Mouse (Mus musculus) heart, postnatal 0 days (tissue): Measurements from ENCODE around the gene Kcnip3. TPM values are rescaled to one million over a fixed set of nuclear protein-coding genes. Genes with fewer than 3 reads are reported as not detected.

ENCODE experiments used
- ATAC-seq: fragments of 200-750 bp; cut with Nextera tagmentation; 2 replicates; pipeline ENCODE4 v1.8.0; 2017; ENCODE audit warnings: low read depth, moderate number of reproducible peaks, moderate library complexity; ENCODE audit not compliant: insufficient read depth
- DNase-seq: peaks from one replicate; pipeline ENCODE4 v3.0.0-alpha.2; 2016; ENCODE audit warnings: low spot score
- H3K27ac ChIP-seq: fragments of 300-500 bp; sonication (generic); 2 replicates; pipeline ENCODE4 v1.5.1; 2014; ENCODE audit warnings: low read depth, mild to moderate bottlenecking
- H3K27me3 ChIP-seq: fragments of 300-500 bp; sonication (generic); 2 replicates; pipeline ENCODE4 v1.6.1; 2014; ENCODE audit warnings: low read length, mixed read lengths; ENCODE audit not compliant: control insufficient read depth, insufficient read depth
- H3K36me3 ChIP-seq: fragments of 300-500 bp; sonication (generic); replicated peaks from 2 replicates; pipeline ENCODE4 v1.6.1; 2014; ENCODE audit warnings: low read length, mixed read lengths; ENCODE audit not compliant: control insufficient read depth, insufficient read depth
- H3K4me1 ChIP-seq: fragments of 300-500 bp; sonication (generic); 2 replicates; pipeline ENCODE4 v1.6.1; 2014; ENCODE audit warnings: antibody characterized with exemption; ENCODE audit not compliant: control insufficient read depth, insufficient read depth
- H3K4me2 ChIP-seq: fragments of 300-500 bp; sonication (generic); 2 replicates; pipeline ENCODE4 v1.6.1; 2014; ENCODE audit warnings: low read depth, mild to moderate bottlenecking, low read length, moderate library complexity
- H3K4me3 ChIP-seq: fragments of 300-500 bp; sonication (generic); 2 replicates; pipeline ENCODE4 v1.5.1; 2014; ENCODE audit warnings: low read depth, low read length
- H3K9ac ChIP-seq: fragments of 300-500 bp; sonication (generic); replicated peaks from 2 replicates; pipeline ENCODE4 v1.6.1; 2014; ENCODE audit warnings: low read depth, low read length, mixed read lengths
- H3K9me3 ChIP-seq: fragments of 300-500 bp; sonication (generic); replicated peaks from 2 replicates; pipeline ENCODE4 v1.6.1; 2016; ENCODE audit warnings: low read length; ENCODE audit not compliant: control insufficient read depth
- CTCF ChIP-seq: IDR thresholded peaks from 2 replicates; pipeline ENCODE4 v1.5.1; 2016; ENCODE audit warnings: antibody characterized with exemption, control low read depth, low read depth
- EP300 ChIP-seq: IDR thresholded peaks from 2 replicates; pipeline ENCODE4 v1.6.1; 2016; ENCODE audit warnings: antibody characterized with exemption, low read depth
- WGBS: fragments of 180-500 bp; shearing (Covaris S2); extraction: QIAGEN DNeasy Blood & Tissue Kit; methylation state at CpG from one replicate; pipeline ENCODE4 v1.1.7; 2014; 5-methylcytosine and 5-hydroxymethylcytosine counted together
- polyA plus RNA-seq: library from polyadenylated mRNA; unstranded; fragments of >200 nt; fragmentation: Nextera tagmentation; extraction: Ambion mirVana; gene quantifications from 2 replicates; pipeline ENCODE4 v1.2.1, GENCODE M21; 2015
- total RNA-seq: library from RNA; depleted of rRNA; stranded (reverse); fragments of >200 nt; gene quantifications from 2 replicates; pipeline ENCODE4 v1.2.3, GENCODE M21; 2014; ENCODE audit warnings: low replicate concordance

Gene Kcnip3
- total and polyA plus RNA-seq, 2 experiments from 2014 or later: 0.20 to 7.9 TPM

DNA sequence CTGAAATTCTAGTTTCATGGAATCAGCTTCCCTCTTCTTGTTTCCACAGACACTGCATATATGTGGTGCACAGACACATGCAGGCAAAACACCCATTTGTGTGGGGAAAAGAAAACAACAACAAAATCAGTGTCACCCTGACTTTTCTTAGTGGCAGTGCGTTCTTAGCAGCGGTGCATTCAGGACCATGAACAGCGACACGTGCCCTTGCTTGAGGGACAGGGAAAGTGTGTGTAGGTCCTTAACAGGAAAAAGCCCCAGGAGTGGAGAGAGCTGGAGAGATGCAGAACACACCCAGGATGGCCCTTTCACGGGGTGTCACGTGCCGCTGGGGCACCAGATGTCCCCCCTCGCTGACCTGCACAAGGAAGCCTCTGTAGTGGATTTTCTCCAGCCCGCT lies 10.5 kb upstream of the Kcnip3 start:
- Histone ChIP-seq H3K9ac (no peak overlapping the region), H3K9me3 (no peaks in the 10 kb centered on the region), H3K4me2 (no peak overlapping the region), H3K4me3 (no peak overlapping the region), H3K4me1 (no peaks in the 10 kb centered on the region), H3K27ac (no peak overlapping the region), H3K27me3 (peaks cover 5% of the 10 kb centered on the region; the same call in 1 of the 2 replicates), H3K36me3 (no peaks in the 10 kb centered on the region)
- DNase-seq: peak; percentile 68
- TF ChIP-seq EP300: no peak
- TF ChIP-seq CTCF: no peak
- ATAC-seq: no peak; the same call in 1 of the 2 replicates
- WGBS: 11% methylated on average over 9 of the region's 9 CpGs

DNA sequence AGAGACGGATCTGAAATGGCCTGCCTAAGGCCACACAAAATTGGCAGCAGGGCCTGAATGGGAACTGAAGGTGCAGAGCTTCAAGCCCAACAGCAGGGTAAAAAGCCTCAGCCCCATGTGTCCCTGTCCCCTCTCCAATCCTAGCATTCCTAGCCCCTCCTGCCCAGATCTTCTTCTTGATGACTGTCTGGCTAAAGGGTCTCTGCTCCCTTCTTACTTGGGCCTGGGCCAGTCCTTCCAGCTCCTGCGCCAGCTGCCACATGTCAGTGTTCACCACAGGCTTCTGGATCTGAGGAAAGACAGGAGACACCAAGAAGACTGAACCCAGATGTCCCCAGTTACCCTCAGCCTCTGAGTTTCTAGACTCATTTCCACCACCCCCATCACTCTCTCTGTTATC lies 9.7 kb upstream of the Kcnip3 start:
- Histone ChIP-seq H3K9me3 (no peaks in the 10 kb centered on the region), H3K4me2 (no peak overlapping the region), H3K9ac (no peak overlapping the region), H3K4me1 (no peaks in the 10 kb centered on the region), H3K36me3 (no peaks in the 10 kb centered on the region), H3K4me3 (no peak overlapping the region), H3K27me3 (peaks cover 5% of the 10 kb centered on the region; the same call in 1 of the 2 replicates), H3K27ac (no peak overlapping the region)
- DNase-seq (no peak), ATAC-seq (no peak)
- 73% methylated on average over 2 of the region's 2 CpGs for WGBS
- no peak for TF ChIP-seq CTCF
- no peak for TF ChIP-seq EP300

DNA sequence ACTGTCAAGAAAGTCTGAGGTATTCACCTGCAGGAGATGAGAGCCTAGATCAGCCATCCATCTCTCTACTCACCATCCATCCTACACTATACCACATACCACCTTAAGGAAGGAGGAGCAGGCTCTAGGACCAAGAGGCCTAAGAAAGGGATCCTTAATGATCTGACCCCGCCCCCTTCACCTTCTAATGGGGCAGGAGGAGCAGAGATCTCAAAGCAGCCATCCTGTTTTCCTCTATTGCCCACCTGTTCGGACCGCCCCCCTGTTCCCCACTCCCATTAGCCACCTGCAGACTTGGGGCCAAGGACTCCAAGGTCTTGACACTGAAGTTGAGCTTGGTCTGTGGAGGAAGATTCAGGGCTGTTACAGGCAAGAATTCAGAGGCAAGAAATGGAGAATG lies 8.5 kb upstream of the Kcnip3 start:
- Histone ChIP-seq H3K27ac (no peak overlapping the region), H3K4me3 (no peak overlapping the region), H3K4me1 (no peaks in the 10 kb centered on the region), H3K9me3 (no peaks in the 10 kb centered on the region), H3K27me3 (peaks cover 5% of the 10 kb centered on the region; the same call in 1 of the 2 replicates), H3K4me2 (no peak overlapping the region), H3K9ac (no peak overlapping the region), H3K36me3 (no peaks in the 10 kb centered on the region)
- TF ChIP-seq EP300 (no peak), CTCF (no peak)
- 45% methylated on average over 3 of the region's 3 CpGs for whole genome bisulfite sequencing
- ATAC-seq (no peak), DNase-seq (no peak)

DNA sequence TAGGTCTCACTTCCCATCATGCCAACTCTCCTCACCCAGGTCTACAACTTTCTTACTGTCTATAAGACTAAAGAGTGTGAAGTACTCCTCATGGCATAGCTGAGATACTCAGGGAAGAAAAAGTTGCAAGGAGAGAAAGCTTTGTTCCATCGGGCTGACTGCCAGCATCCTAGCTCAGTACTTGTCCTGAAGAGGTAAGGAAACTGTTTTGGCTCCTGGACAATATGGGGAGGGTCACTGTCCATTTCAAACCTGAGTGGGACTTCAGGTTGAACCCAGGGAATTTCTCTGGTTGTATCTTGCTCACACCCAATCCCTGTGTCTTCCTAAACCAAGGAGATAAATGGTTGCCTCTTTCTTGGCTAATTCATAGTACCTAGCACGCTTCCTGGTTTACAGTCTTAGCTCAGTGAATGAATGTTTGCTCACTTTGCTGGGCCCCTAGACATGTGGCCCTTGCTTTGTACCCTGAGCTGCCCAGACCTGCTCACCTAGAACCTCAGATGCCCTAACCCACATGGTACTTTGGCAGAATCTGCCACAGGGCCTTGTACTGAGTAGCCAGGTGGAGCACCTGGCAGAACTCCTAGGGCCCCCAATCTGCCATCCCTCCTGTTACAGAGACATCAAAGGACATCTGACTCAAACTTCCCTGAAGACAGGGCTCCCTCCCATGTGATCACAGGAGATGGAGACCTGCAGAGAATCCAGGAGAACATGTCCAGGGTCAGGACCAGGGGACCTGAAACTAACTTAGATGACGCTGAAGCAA lies 3.3 kb upstream of the Kcnip3 start:
- Histone ChIP-seq H3K4me3 (no peak overlapping the region), H3K4me1 (0 out of 2 replicates have a peak, but pooled peaks cover 5% of the 10 kb centered on the region), H3K9me3 (no peaks in the 10 kb centered on the region), H3K36me3 (no peaks in the 10 kb centered on the region), H3K9ac (no peak overlapping the region), H3K4me2 (no peak overlapping the region), H3K27ac (no peak overlapping the region), H3K27me3 (peaks cover 15% of the 10 kb centered on the region)
- no peak for TF ChIP-seq CTCF
- TF ChIP-seq EP300: no peak
- DNase-seq (no peak), ATAC-seq (no peak)
- WGBS: 67% methylated on average over 3 of the region's 3 CpGs

DNA sequence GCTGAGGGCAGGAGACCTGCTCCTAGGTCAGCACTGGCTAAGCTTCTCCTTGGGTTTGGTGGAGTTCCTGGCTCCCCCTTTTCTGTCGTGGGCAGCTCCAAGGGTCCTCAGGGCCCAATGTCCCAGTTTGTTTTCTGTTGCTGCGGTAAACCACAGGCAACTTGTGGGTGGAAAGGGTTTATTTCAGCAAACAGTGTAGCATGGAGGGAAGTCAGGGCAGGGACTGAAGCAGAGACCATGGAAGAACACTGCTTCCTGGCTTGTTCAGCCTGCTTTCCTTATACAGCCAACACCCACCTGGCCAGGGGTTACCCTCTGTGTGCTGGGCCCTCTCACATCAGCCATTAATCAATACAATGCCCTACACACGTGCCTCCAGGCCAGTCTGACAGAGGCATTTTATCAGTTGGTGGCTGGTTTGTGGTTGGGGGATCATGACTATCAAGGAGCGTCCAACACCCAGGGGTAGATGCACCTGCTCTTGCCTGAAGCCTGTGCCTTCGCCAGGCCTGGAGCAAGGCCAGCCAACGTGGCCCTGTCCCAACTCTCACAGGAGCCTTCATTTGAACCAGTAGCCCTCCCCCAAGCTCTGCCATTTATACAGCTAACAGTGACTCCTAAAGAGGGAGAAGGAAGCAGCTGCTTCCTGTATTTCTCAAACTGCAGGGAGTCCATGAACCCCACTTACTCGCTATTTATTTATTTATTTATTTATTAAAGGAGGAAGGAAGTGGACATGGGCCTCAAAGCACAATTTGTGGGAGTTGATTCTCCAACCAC lies 2.2 kb upstream of the Kcnip3 start:
- H3K27me3 ChIP-seq: peaks cover 15% of the 10 kb centered on the region
- H3K9me3 ChIP-seq: no peaks in the 10 kb centered on the region
- no peak overlapping the region for H3K4me3 ChIP-seq
- no peak overlapping the region for H3K27ac ChIP-seq
- no peak for DNase-seq
- no peak overlapping the region for H3K4me2 ChIP-seq
- TF ChIP-seq CTCF (no peak), EP300 (no peak)
- H3K36me3 ChIP-seq: no peaks in the 10 kb centered on the region
- no peak for ATAC-seq
- WGBS: 32% methylated on average over 7 of the region's 7 CpGs
- H3K4me1 ChIP-seq: 0 out of 2 replicates have a peak, but pooled peaks cover 5% of the 10 kb centered on the region
- H3K9ac ChIP-seq: no peak overlapping the region
